Mouse (Mus musculus): ENCODE data around the gene Zfp219. TPM values are rescaled to one million over a fixed set of nuclear protein-coding genes. Genes with fewer than 3 reads are reported as not detected.

The Zfp219 gene
- polyA plus RNA-seq, 1 experiment from 2014 or later, result 19.2 TPM

- Histone ChIP-seq H3K27me3 (ENCODE audit: control insufficient read depth, insufficient read depth, low read length) (no peaks in the 10 kb centered on the region), H3K4me1 (ENCODE audit: control insufficient read depth in 2 of 2, insufficient read depth in 2 of 2, low read length in 2 of 2) (peaks cover 17 to 44% of the 10 kb centered on the region in 2 experiments), H3K9ac (ENCODE audit: low read length) (peak overlapping the region; percentile 96), H3K9me3 (ENCODE audit: control insufficient read depth, low read length) (no peaks in the 10 kb centered on the region), H3K4me2 (ENCODE audit: low read length) (peak overlapping the region; percentile 87), H3K36me3 (ENCODE audit: control insufficient read depth, insufficient read depth, low read length) (no peaks in the 10 kb centered on the region), H3K27ac (replicated peaks in 1 of 2; ENCODE audit: control insufficient read depth in 1 of 2, insufficient read depth in 1 of 2, low read depth in 2 of 2, low read length in 2 of 2) (peak overlapping the region in 1 of 2 experiments; percentile 100; a peak in 1 of 4 replicates), H3K4me3 (ENCODE audit: control insufficient read depth in 1 of 2, insufficient read depth in 1 of 2, low read depth in 1 of 2, low read length in 2 of 2) (peak overlapping the region in 1 of 2 experiments; percentile 67; a peak in 2 of 4 replicates)
- 84% methylated on average over 15 of the region's 15 CpGs for WGBS
- no peak for ATAC-seq (ENCODE audit: insufficient number of reproducible peaks, insufficient read depth, low FRiP score, low read depth)
Measured at GRCm38 (mm10) chr14:52018248-52019050, 2.1 kb downstream of the Zfp219 start.

DNA sequence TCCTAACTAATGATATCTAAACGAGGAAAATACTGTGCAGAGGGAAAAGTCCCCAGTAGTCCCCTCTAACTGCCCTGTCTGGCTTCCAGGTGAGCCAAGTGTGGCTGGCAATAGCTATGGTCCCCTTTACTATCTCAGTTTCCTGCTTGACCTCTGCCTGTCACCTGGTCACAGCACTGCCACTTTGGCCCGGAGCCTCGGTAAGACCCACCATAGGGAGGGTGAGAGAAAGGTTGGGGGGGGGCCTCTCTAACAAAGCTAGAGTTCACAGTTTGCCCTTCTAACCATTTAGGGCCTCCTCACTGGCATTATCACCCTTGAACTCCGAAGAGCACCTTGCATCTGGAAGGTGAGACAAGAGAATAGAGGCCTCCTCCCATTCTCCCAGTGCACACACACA lies 2.9 kb downstream of the Zfp219 start:
- ATAC-seq (ENCODE audit: insufficient number of reproducible peaks, insufficient read depth, low FRiP score, low read depth), result no peak
- Histone ChIP-seq H3K36me3 (ENCODE audit: control insufficient read depth, insufficient read depth, low read length) (no peaks in the 10 kb centered on the region), H3K27ac (replicated peaks in 1 of 2; ENCODE audit: control insufficient read depth in 1 of 2, insufficient read depth in 1 of 2, low read depth in 2 of 2, low read length in 2 of 2) (no peak overlapping the region), H3K4me3 (ENCODE audit: control insufficient read depth in 1 of 2, insufficient read depth in 1 of 2, low read depth in 1 of 2, low read length in 2 of 2) (no peak overlapping the region), H3K9me3 (ENCODE audit: control insufficient read depth, low read length) (no peaks in the 10 kb centered on the region), H3K4me1 (ENCODE audit: control insufficient read depth in 2 of 2, insufficient read depth in 2 of 2, low read length in 2 of 2) (peaks cover 12 to 42% of the 10 kb centered on the region in 2 experiments), H3K9ac (ENCODE audit: low read length) (no peak overlapping the region), H3K27me3 (ENCODE audit: control insufficient read depth, insufficient read depth, low read length) (no peaks in the 10 kb centered on the region), H3K4me2 (ENCODE audit: low read length) (no peak overlapping the region)
- WGBS, result 71% methylated on average over 4 of the region's 4 CpGs

- Histone ChIP-seq H3K36me3 (ENCODE audit: control insufficient read depth, insufficient read depth, low read length) (no peaks in the 10 kb centered on the region), H3K4me2 (ENCODE audit: low read length) (no peak overlapping the region), H3K4me3 (ENCODE audit: control insufficient read depth in 1 of 2, insufficient read depth in 1 of 2, low read depth in 1 of 2, low read length in 2 of 2) (no peak overlapping the region), H3K9ac (ENCODE audit: low read length) (peak overlapping the region; percentile 92), H3K27me3 (ENCODE audit: control insufficient read depth, insufficient read depth, low read length) (no peaks in the 10 kb centered on the region), H3K27ac (replicated peaks in 1 of 2; ENCODE audit: control insufficient read depth in 1 of 2, insufficient read depth in 1 of 2, low read depth in 2 of 2, low read length in 2 of 2) (0 out of 4 replicates have a peak overlapping the region, but pooled peaks of 1 of the 2 experiments have one; percentile 99), H3K4me1 (ENCODE audit: control insufficient read depth in 2 of 2, insufficient read depth in 2 of 2, low read length in 2 of 2) (peaks cover 9 to 37% of the 10 kb centered on the region in 2 experiments), H3K9me3 (ENCODE audit: control insufficient read depth, low read length) (no peaks in the 10 kb centered on the region)
- 87% methylated on average over 13 of the region's 13 CpGs for WGBS
- no peak for ATAC-seq (ENCODE audit: insufficient number of reproducible peaks, insufficient read depth, low FRiP score, low read depth)
Measured at GRCm38 (mm10) chr14:52016625-52017405, 3.7 kb downstream of the Zfp219 start.

- H3K27me3 ChIP-seq (ENCODE audit: control insufficient read depth, insufficient read depth, low read length), result no peaks in the 10 kb centered on the region
- peak within 1 kb of the TSS; percentile 87 to 99 for H3K27ac ChIP-seq (replicated peaks in 1 of 2; ENCODE audit: control insufficient read depth in 1 of 2, insufficient read depth in 1 of 2, low read depth in 2 of 2, low read length in 2 of 2)
- peak within 1 kb of the TSS; percentile 92 for H3K9ac ChIP-seq (ENCODE audit: low read length)
- H3K4me2 ChIP-seq (ENCODE audit: low read length), result peak within 1 kb of the TSS; percentile 77
- no peak for ATAC-seq (ENCODE audit: insufficient number of reproducible peaks, insufficient read depth, low FRiP score, low read depth)
- peaks cover 10 to 42% of the 10 kb centered on the region in 2 experiments for H3K4me1 ChIP-seq (ENCODE audit: control insufficient read depth in 2 of 2, insufficient read depth in 2 of 2, low read length in 2 of 2)
- peak within 1 kb of the TSS; percentile 52 to 71 for H3K4me3 ChIP-seq (ENCODE audit: control insufficient read depth in 1 of 2, insufficient read depth in 1 of 2, low read depth in 1 of 2, low read length in 2 of 2)
- 23% methylated on average over 6 of the region's 6 CpGs for WGBS
- H3K9me3 ChIP-seq (ENCODE audit: control insufficient read depth, low read length), result no peaks in the 10 kb centered on the region
- H3K36me3 ChIP-seq (ENCODE audit: control insufficient read depth, insufficient read depth, low read length), result no peaks in the 10 kb centered on the region
Measured at GRCm38 (mm10) chr14:52015445-52016100, 5.0 kb downstream of the Zfp219 start, which contains the start of gene Tmem253. Gene Tmem253 (plus strand): TSS chr14:52015658.

- Histone ChIP-seq H3K36me3 (ENCODE audit: control insufficient read depth, insufficient read depth, low read length) (peaks cover under 1% of the 10 kb centered on the region; the same call in 1 of the 2 replicates), H3K9me3 (ENCODE audit: control insufficient read depth, low read length) (no peaks in the 10 kb centered on the region), H3K27ac (replicated peaks in 1 of 2; ENCODE audit: control insufficient read depth in 1 of 2, insufficient read depth in 1 of 2, low read depth in 2 of 2, low read length in 2 of 2) (peak overlapping the region; percentile 87 to 99), H3K9ac (ENCODE audit: low read length) (peak overlapping the region; percentile 92), H3K4me1 (ENCODE audit: control insufficient read depth in 2 of 2, insufficient read depth in 2 of 2, low read length in 2 of 2) (peaks cover 18 to 50% of the 10 kb centered on the region in 2 experiments), H3K27me3 (ENCODE audit: control insufficient read depth, insufficient read depth, low read length) (no peaks in the 10 kb centered on the region), H3K4me2 (ENCODE audit: low read length) (peak overlapping the region; percentile 77), H3K4me3 (ENCODE audit: control insufficient read depth in 1 of 2, insufficient read depth in 1 of 2, low read depth in 1 of 2, low read length in 2 of 2) (peak overlapping the region; percentile 52 to 71)
- ATAC-seq (ENCODE audit: insufficient number of reproducible peaks, insufficient read depth, low FRiP score, low read depth), result peak; percentile 67
- WGBS, result under 1% methylated on average over 19 of the region's 28 CpGs
Measured at GRCm38 (mm10) chr14:52014761-52015311, 5.7 kb downstream of the Zfp219 start.

DNA sequence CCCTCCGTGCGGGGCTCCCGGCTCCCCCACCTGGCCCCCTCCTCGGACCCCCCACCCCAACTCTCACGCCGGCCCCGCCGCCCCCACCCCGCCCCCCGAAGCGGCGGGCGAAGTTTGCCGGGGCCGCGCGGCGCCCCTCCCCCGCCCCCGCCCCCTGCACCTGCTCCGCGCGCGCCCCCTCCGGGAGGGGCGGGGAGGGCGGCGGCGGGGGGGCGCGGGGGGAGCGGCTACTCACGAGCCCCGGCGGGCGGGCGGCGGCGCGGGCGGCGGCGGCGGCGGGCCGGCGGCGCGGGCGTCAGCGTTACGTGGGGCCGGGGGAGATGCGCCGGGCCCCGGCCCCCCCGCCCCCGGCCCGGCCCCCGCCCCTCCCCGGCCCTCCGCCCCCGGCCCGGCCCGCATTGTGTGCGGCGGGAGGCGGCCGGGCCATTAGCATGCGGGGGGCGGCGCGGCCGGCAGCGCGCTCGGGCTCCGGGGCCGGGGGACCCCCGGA lies 6.2 kb downstream of the Zfp219 start:
- ATAC-seq (ENCODE audit: insufficient number of reproducible peaks, insufficient read depth, low FRiP score, low read depth), result peak; percentile 64
- peak overlapping the region; percentile 92 for H3K9ac ChIP-seq (ENCODE audit: low read length)
- H3K4me2 ChIP-seq (ENCODE audit: low read length), result peak overlapping the region; percentile 77
- H3K4me1 ChIP-seq (ENCODE audit: control insufficient read depth in 2 of 2, insufficient read depth in 2 of 2, low read length in 2 of 2), result peaks cover 18 to 54% of the 10 kb centered on the region in 2 experiments
- 2% methylated on average over 15 of the region's 80 CpGs for WGBS
- H3K27me3 ChIP-seq (ENCODE audit: control insufficient read depth, insufficient read depth, low read length), result no peaks in the 10 kb centered on the region
- no peaks in the 10 kb centered on the region for H3K9me3 ChIP-seq (ENCODE audit: control insufficient read depth, low read length)
- H3K36me3 ChIP-seq (ENCODE audit: control insufficient read depth, insufficient read depth, low read length), result peaks cover 6% of the 10 kb centered on the region
- H3K27ac ChIP-seq (replicated peaks in 1 of 2; ENCODE audit: control insufficient read depth in 1 of 2, insufficient read depth in 1 of 2, low read depth in 2 of 2, low read length in 2 of 2), result peak overlapping the region in 1 of 2 experiments; percentile 99; a peak in 3 of 4 replicates
- H3K4me3 ChIP-seq (ENCODE audit: control insufficient read depth in 1 of 2, insufficient read depth in 1 of 2, low read depth in 1 of 2, low read length in 2 of 2), result peak overlapping the region; percentile 61 to 71

All from heart, embryonic 14.5 days (tissue).